Mouse (Mus musculus): ENCODE measurements around the gene 2210016F16Rik.
A peak's percentile ranks its signal among the peaks of the same experiment; 100 is the strongest.
"Not testable (repeated sequence)": the region's sequence is repeated elsewhere in the genome, so short reads cannot be mapped to it uniquely, and the experiment has no call there.

The 2210016F16Rik gene

DNA sequence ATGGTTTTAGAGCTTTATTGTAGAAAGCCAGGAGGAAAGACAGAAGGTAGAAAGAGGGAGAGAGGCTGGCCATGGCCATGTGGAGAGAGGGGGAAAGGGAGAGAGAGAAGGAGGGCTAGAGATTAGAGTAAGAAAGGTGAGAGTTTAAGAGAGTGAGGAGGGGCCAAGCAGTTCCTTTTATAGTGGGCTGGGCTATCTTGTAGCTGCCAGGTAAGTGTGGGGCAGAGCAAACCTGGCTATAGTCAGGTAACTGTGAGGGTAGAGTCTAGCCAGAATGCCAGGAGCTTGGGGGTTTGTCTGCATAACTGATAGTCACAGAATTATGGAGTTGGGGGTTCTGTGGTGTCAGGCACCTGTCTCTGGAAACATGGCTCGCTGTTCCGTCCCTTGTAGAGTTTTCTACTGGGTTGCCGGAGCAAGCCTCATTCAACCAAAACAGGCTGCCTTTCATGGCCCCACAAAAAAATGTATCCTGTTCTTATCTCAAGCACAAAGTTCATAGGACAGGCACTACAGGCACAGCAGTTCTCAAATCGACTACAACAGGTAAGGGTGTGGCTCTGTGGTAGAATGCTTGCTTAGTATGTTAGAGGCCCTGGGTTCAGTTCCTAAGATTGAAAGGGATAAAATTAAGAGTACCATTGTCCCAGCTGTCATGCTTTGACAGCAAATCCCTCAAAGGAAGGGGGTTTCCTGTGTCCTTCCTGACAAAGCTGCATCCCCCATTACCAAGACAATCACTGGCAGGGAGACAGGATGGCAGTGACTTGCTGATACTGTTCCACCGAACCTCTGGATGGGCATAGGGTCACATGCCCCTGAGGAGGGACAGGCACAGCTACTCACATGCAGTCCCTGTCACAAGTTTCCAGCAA, 12.5 kb downstream of the 2210016F16Rik start:
- no peak for DNase-seq

- no peak for DNase-seq
These were observed 16.2 kb downstream of the 2210016F16Rik start for GRCm38 (mm10) chr13:58368835-58369234.

DNA sequence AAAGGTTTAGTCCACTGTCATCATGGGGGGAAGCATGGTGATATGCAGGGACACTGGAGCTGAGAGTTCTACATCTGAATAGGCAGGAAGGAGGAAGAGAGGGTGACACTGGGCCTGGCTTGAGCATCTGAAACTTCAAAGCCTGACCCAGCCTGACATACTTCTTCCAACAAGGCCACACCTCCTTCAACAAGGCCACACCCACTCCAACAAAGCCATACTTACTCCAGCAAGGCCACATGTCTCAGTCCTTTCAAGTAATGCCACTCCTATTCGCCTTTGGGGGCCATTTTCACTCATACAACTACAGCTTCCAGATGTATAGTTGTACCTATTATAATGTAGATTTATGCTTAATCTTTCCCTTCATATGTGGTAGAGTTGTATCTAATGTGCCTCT, 17.4 kb downstream of the 2210016F16Rik start:
- DNase-seq = no peak

DNA sequence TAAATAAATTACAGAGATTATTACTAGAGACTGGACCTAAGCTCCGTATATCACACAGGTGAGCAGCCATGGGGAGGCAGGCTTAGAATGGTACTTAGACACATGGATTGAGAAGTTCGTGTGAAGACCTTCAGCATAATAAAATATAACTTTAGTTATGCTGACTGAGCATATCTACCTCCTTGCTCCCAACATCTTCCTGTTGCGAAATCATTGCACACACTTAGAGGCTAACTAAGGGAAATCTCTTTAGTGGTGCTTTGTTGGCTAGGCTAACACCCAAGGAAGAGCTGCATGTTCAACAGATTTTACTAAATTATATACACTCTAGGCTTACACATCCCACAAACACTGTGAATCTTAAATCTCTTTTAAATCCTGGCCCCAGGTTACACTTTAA, 18.7 kb downstream of the 2210016F16Rik start:
- DNase-seq = no peak

DNA sequence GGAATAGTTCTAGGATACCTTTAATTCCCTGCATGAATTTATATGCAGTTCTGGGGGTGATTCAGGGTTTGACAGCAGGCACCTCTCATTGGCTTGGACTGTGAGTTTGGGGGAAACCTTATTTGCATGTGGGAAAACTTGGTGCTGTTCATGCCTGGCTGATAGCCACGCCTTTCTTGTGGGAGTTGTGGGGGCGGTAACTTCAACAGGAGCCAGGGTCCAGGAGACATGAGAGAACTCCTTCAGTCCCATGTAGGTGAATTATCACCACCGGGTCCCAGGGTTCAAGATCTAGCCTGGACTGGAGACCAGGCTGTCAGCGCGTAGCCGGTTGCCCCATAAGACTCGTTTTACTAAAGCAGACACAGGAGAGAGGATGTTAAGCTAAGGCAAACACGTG, 19.8 kb downstream of the 2210016F16Rik start:
- not testable (repeated sequence) for DNase-seq

DNA sequence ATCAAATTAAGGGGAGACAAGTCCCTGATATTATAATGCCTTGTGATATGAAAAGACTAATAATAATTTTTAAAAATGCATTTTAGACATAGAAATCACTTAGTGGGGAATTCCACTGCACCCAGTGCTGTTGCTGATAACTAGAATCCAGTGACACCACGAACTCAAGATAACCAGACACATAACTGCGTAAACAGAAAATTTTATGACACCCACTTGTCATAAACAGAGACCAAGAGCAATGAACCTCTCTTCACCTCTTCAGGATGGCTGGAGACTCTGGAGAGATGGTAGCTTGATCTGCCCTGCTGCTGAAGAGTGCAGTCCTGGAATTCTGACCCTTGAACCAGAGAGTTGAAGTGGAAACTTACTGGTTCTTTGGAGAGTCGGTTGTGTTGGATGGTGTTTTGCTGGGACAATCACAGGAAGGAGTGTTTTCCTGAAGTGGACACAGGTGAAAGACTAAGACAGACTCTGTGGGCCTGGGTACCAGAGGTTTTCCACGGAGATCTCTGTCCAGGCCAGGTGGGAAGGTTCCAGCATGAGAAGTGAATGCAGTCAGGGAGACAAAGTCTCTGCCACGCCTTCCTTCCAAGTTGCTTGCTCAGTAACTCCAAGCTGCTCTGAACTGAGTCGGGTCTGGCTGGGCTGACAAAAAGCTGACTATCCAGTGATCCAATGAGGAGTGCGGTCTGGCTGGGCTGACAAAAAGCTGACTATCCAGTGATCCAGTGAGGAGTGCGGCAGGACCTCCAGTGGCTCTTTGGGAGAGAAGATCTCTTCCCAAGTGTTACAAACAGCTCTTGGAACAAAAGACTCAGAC, 20.5 kb downstream of the 2210016F16Rik start:
- no peak for DNase-seq

DNA sequence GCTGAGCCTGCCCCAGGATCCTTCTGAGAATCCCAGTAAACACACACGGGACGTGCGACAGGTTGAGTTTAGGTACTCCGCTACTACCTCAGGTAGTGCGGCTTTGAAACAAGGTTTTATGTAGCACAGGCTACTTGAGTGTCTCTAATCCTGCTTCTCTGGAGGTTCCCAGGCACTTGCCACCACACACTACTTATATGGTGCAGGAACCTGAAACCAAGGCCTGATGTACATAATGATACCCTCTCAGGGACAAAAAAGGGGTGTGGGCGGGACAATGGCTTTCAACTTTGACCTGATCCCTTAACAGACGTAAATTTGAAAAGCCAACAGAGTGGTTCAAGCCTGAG, 25.7 kb downstream of the 2210016F16Rik start:
- DNase-seq = no peak

GRCm38 (mm10) chr13:58358629-58359303, 26.3 kb downstream of the 2210016F16Rik start, which contains the start of gene Kif27:
Gene Kif27 (minus strand): TSS chr13:58359122.
- peak; percentile 93 for DNase-seq

DNA sequence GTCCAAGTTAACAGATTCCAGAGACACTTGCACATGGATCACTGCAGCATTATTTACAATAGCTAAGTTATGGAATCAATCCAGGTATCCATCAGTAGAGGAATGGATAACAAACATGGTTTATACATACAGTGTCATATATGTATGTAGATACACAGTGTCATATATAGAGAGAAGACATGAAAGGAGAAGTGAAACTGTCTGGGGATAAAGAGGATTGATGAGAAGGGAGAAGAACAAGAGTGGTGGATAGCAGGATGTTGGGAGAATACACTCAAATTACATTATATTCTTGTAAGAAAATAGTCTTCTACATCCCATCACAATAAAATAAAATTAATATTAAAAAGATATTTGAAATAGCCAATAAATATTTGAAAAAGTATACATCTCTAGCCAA, 32.0 kb downstream of the 2210016F16Rik start:
- no peak for DNase-seq

GRCm38 (mm10) chr13:58350606-58351005, 34.4 kb downstream of the 2210016F16Rik start:
- no peak for DNase-seq

DNA sequence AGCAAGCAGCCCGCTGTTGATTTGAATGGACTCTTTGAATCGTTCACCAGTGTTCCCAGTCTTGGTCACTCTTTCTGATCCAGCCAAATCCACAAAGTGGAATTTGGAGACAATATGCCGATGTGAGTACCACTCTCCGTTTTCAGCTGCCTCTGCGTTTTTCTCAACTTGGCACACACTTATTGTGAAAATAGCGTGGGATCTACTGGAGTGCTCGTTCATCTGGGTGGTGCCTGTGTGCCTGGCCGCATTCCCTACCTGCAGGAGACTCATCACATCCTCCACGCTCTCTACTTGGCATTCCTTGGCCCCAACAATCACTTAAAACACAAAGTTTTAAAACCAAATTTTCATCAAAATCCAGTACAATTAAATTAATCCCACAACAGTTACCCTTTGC, 40.5 kb downstream of the 2210016F16Rik start:
- DNase-seq = no peak

GRCm38 (mm10) chr13:58337456-58337855, 47.6 kb downstream of the 2210016F16Rik start:
- no peak for DNase-seq

- no peak for DNase-seq
These were observed 50.9 kb downstream of the 2210016F16Rik start for GRCm38 (mm10) chr13:58334116-58334515.

Measured in thymus, postnatal 14 days (tissue).